Mouse (Mus musculus) left cerebral cortex, adult 2 months (tissue): Measurements from ENCODE around the gene Mindy1. TPM values are rescaled to one million over a fixed set of nuclear protein-coding genes. Genes with fewer than 3 reads are reported as not detected.
A peak's percentile ranks its signal among the peaks of the same experiment; 100 is the strongest.

Experiments used
- DNase-seq, 2 experiments: peaks; one replicate each; pipeline ENCODE4 v3.0.0; 2021 to 2022; ENCODE audit warnings: low spot score in 2 of 2, mixed read lengths in 1 of 2; ENCODE audit errors: extremely low spot score in 1 of 2
- H3K27ac ChIP-seq: fragments of 200-600 bp; 2 replicates; pipeline ENCODE4 v1.8.1; 2022
- H3K4me3 ChIP-seq: fragments of 200-600 bp; 2 replicates; pipeline ENCODE4 v1.8.1; 2022
- CTCF ChIP-seq: fragments of 200-600 bp; IDR thresholded peaks from 2 replicates; pipeline ENCODE4 v1.8.1; 2022; ENCODE audit warnings: antibody characterized with exemption, mild to moderate bottlenecking, moderate library complexity
- intact Hi-C: fragments of 180-260 bp; cut with DNase I; formaldehyde crosslinking; loops from one replicate; pipeline ENCODE4 v1.15.1; 2025
- long read RNA-seq, 2 experiments: library from polyadenylated mRNA; stranded (forward); transcript quantifications; one replicate each; pipeline ENCODE4 v2.0.0; 2021; ENCODE audit warnings: borderline mapping rate in 2 of 2
- total RNA-seq, 2 experiments: library from RNA; stranded (reverse); gene quantifications; 2 replicates each; pipeline ENCODE4 v1.2.3; 2021

Mindy1 gene
- total RNA-seq = 10 to 100 TPM; 19.9 to 21.5 TPM
- long read RNA-seq, experiment 1, transcript Mindy1-202 (10 exons, 2,827 nt) = major isoform, 18 of 24 reads
- long read RNA-seq, experiment 1, partial matches to known transcripts = 1 of 24 reads
- long read RNA-seq, experiment 1, other reads (novel, unspliced or antisense) = 4 of 24 reads
- long read RNA-seq, experiment 2, transcript Mindy1-202 (10 exons, 2,827 nt) = major isoform, 20 of 28 reads
- long read RNA-seq, experiment 2, partial matches to known transcripts = 3 of 28 reads
- long read RNA-seq, experiment 2, other reads (novel, unspliced or antisense) = 4 of 28 reads

DNA sequence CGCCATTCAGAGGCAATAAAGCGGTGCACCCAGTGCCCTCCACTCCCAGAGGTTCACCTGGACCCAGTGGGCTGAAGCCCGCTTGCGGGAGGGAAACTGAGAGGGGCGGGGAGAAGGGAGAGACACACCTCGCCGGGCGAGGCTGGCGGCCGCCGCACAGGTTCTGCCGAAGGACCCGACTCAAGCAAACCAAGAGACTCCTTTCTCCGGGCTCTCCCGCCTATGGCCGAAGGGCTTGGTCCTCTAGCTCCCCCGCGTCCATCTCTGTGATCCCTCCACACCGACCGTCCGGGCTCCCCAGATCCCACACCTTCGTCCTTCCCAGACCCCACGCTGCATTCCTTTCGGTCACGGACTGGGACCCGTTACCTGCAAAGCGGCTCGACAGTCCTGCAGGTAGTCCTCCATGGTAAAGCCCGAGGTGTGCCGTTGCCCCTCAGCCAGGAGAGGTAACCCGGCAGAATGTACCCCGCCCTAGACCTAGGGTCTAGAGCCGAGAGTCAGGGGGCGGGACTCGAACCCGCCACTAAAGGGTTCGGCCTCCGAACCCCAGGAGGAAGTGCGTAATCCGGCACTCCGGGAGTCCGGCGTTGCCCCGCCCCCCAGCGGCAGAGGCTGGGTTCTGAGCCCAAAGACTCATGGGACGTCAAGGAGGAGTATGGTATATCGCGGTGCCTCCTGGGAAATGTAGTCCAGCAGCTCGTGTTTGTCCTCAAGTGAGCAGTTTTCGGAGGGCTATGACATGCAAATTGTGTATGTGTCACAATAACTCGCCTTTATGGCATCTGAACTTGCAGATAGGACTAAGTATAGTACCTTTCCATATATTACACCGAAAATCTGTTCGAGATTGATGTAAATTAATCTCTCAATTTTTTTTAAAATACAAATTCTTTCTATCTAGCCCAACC, at the start of gene Mindy1, which contains the start of gene Prune1:
Gene Mindy1, plus strand, starts transcription at position 130 of the 911 bp plus-strand sequence.
Gene Prune1, minus strand, starts transcription at position 861 of the 911 bp plus-strand sequence.
- H3K4me3 ChIP-seq = peak within 1 kb of the TSS; percentile 57
- peak; percentile 41 for TF ChIP-seq CTCF
- peak; percentile 98 to 99 for DNase-seq
- H3K27ac ChIP-seq = peak within 1 kb of the TSS; percentile 97
- intact Hi-C loops = loop anchor here (1.0 to 5.0 kb wide), 5 partner anchors 31 to 153 kb away; partner anchors contain the start of genes Arnt, Gabpb2 and Tnfaip8l2

DNA sequence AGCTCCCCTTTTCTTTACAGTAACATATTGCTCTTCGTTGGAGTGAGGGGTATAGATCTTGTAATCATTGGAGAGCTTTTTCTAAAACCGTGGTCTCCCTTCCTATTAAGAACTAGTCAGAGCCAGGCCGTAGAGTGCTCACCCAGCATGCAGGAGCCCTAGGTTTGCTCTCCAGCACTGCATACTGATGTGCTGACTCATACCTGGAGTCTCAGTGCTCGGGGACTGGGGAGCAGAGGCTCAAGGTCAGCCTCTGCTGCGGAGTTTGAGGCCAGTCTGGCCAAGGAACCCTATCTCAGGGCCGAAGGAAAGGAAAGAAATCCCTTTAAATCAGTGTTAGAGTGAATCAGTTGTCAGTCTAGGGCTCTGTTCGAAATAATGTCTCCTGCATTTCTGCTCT, 48.4 kb upstream of the Mindy1 start:
- Histone ChIP-seq H3K27ac (no peak overlapping the region), H3K4me3 (no peak overlapping the region)
- TF ChIP-seq CTCF = no peak
- DNase-seq = no peak
- intact Hi-C loops = no loop called here

DNA sequence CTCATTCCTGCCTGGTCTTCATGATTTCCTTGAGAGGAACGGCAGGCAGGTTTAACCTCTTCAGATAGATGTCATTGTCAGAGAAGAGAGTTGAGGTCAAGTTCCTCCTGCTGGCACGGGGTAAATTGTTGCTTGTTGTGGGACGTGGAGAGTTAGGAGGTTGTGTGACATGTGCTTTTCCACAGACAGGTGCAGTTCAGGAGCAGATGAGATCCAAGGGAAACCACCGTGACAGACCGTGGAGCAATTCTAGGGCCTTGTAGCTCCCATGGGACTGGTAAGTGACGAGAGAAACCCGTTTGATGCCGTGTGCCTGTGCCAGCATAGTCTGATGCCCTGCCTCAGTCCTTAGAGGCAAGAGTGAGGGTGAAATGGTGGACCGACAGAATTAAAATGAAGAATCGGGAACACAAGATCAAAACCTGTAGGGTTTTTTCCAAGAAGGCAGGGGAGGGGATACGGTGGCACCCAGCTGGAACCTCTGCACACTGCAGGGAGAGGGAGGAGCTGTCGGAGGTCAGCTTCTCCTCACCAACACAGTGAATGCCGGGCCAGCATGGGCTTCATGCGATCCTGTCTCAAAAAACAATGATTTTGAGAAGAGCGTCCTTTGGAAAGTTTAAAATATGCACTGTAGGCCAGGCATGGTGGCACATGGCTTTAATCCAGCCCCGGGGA, 47.7 kb upstream of the Mindy1 start:
- intact Hi-C loops = no loop called here
- Histone ChIP-seq H3K27ac (no peak overlapping the region), H3K4me3 (no peak overlapping the region)
- no peak for TF ChIP-seq CTCF
- DNase-seq = no peak

DNA sequence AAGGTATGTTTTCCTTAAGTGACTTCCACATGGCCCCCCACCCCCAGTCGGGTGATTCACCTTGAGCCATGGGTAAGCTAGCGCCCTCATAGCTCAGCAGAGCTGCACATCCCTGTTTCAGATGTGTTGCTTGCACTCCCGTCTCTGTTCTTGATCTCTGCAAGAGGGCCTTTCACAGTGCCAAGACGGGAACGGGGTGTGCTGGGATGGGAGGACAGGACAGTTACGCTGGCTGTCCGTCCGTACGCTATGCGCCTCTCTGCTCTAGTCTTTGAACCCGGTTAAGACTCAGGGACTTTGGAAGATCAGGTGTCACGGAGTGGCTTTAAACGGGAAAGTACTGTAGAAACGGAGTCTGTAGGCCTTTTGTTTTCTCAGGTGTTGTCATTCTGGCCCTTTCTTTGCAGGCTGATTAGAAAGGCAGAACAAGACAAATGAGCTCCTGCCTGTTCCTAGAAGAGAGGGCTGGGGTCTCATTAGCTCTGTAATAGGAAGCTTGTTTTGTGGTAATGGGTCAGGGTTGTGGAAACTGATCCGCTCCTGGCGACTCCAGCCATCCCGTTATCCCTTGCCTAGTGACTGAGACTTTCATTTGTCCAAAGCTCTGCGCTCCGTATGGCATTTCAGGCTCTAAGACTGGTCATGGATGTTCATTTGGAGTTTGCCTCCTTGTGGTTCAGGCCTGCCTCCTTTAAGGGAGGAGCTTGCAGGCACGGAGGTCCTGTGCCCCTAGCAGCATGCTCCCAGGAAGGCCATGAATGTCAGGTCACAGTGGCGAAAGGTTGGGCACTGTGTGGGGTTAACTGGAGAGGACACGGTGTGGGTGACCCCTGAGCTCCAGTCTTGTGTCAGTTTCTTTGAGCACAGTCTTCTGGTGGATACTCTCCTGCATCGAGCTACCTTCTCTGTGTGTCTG, 45.5 kb upstream of the Mindy1 start:
- intact Hi-C loops = no loop called here
- Histone ChIP-seq H3K4me3 (no peak overlapping the region), H3K27ac (no peak overlapping the region)
- TF ChIP-seq CTCF = no peak
- DNase-seq = no peak

DNA sequence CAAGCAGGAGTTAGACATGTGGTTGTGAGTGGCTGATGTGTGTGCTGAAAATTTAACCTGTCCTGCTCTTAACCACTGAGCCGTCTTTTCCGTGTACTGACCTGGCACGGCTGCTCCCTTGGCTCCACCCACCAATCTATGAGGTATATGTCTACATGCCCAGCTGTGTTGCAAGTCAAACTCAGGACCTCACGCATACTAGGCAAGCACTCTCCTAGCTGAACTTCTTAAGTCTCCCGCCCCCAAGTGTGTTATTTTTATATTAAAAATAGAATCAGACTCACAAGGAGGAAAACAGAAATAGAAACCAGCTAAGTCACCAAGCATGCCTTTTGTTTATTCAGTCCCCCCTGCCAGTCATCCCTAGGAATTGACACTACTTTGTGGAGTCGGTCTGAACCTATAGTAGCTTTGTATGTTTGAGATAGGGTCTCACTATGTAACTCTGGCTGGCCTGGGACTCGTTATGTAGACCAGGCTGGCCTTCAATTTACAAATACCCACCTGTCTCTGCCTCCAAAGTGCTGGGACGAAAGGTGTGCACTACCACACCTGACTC, 43.5 kb upstream of the Mindy1 start:
- H3K27ac ChIP-seq = no peak overlapping the region
- no peak for TF ChIP-seq CTCF
- intact Hi-C loops = no loop called here
- DNase-seq = no peak
- H3K4me3 ChIP-seq = no peak overlapping the region

DNA sequence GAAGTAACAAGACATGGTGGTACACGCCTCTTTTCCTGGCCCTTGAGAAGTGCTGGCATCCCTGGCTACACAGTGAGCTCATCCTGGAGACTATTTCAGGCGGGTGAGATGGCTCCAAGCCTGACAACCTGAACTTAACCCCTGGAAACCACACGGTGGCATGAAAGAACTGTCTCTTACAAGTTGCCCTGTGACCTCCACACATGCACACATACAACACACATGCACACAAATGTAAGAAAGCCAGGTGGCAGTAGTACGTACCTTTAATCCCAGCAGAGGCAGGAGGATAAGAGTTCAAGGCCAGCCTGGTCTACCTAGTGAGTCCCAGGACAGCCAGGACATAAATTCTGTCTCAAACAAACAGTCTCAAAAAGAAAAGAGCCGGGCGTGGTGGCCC, 42.1 kb upstream of the Mindy1 start:
- no peak overlapping the region for H3K4me3 ChIP-seq
- TF ChIP-seq CTCF = no peak; the same call in 1 of the 2 replicates
- no peak overlapping the region for H3K27ac ChIP-seq
- intact Hi-C loops = no loop called here
- DNase-seq = no peak

DNA sequence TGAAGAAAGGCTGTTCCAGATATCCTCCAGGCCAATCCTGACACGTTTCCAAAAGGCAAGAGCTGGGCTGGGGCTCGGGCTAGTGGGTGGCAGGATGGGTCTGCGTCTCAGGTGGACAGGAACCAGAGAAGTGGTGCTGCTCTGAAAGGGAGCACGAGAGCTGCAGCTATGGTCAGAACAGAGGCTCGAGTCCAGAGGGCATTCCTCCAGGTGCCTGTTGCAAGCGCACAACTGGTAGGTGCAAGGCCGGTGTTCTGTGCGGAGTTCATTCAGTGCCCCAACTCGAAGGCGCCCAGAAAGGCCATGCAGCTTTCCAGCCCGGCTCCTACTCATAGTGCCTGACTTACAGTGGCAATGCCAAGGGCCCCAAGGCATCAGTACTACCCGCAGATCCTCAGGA, 41.2 kb upstream of the Mindy1 start:
- H3K4me3 ChIP-seq = no peak overlapping the region
- no peak overlapping the region for H3K27ac ChIP-seq
- DNase-seq = no peak
- no peak for TF ChIP-seq CTCF
- intact Hi-C loops = no loop called here

DNA sequence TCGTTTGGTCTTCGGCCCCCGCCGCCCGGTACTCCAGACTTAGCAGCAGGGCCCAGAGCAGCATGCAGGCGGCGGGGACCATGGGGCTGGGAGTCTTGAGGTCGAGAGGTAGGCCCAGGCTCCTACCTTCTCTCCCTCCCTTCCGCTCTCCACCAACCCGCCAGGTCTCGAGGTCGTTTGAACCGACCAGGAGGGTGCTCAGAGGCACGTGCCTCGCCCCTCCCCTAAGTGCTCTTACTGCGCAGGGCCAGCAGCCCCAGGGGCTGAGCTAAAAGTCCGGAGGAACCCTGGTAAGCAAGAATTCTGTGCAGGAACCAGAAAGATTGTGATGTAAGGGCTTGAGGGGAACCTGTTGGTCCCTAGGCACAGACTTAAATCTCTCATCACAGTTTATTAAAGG, 40.2 kb upstream of the Mindy1 start:
- Histone ChIP-seq H3K4me3 (no peak overlapping the region), H3K27ac (no peak overlapping the region)
- TF ChIP-seq CTCF = no peak
- intact Hi-C loops = no loop called here
- no peak for DNase-seq

DNA sequence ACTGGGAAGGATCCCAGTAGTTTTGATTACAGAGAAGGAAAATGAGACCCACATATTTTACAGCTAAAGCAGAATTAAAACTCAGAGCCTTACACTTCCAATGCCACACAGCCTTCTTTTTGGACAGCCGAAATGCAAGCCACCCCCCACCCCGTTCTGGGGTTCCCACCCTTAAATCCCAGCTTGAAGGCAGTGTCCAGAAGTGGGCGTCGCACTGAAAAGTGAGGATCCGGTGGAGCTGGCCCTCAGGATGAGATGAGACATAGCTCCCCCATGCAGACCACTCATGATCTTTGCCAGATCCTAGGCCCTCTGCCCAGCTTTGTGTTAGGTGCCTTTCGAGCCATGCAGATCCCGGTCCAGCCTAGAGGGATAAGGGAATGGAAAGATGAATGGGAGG, 39.6 kb upstream of the Mindy1 start, which contains the start of gene Gm128:
Gene Gm128, minus strand, starts transcription at position 101 of the 400 bp plus-strand sequence.
- no peak for DNase-seq
- intact Hi-C loops = no loop called here
- no peak for TF ChIP-seq CTCF
- Histone ChIP-seq H3K4me3 (no peak within 1 kb of the TSS), H3K27ac (no peak within 1 kb of the TSS)

DNA sequence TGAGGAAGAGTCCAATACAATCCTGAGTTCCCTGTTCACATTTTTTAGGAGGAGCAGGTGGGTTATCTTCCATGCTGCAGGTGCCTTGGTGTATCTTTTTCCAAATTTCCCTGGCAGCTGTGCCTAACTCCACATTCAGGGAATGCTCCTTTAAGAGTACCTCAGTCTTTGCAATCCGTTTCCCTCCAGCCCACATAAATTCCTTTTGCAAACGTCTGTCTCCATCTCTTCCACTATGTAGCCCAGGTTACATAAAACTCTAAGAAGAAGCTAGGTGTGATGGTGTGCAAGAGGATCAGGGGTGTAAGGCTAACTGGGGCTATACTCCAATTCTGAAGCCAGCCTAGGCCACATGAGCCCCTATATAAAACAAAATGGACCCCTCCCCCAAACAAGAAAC, 38.1 kb upstream of the Mindy1 start:
- Histone ChIP-seq H3K4me3 (no peak overlapping the region), H3K27ac (peak overlapping the region; percentile 45)
- intact Hi-C loops = no loop called here
- no peak for DNase-seq
- TF ChIP-seq CTCF = no peak
